Mouse (Mus musculus) heart, postnatal 25 days (tissue): ENCODE data around the gene Prim2. TPM values are rescaled to one million over a fixed set of nuclear protein-coding genes. Genes with fewer than 3 reads are reported as not detected.
"Not testable (repeated sequence)": the region's sequence is repeated elsewhere in the genome, so short reads cannot be mapped to it uniquely, and the experiment has no call there.

Source experiments
- DNase-seq: peaks from one replicate; pipeline ENCODE4 v3.0.0; 2022; ENCODE audit warnings: low spot score
- intact Hi-C: fragments of 180-260 bp; cut with DNase I; formaldehyde crosslinking; loops from one replicate; pipeline ENCODE4 v1.15.1; 2025
- total RNA-seq, 2 experiments: library from RNA; stranded (reverse); gene quantifications; 2 replicates each; pipeline ENCODE4 v1.2.3; 2021

Gene Prim2
- total RNA-seq, 2 experiments from 2014 or later = 2.3 to 2.5 TPM

DNA sequence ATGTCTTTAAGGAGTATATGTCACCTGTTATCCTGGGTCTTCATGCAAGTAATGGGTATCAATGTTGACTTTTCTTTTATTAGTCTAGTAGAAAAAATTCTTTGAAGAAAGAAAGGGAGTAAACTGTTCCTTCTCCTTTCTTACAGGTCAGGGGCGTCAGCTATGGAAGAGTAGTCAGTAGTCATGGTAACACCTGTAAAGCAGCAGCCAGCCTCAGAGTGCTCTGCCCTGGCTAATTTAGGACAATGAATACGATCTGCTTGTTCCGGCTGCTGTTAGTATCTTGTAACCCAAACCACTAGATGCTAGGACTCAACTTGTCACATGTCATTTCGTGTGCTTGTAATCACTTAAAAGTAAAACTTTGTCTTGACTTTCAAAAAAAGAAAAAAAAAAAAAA is 11.3 kb downstream of the Prim2 start:
- no peak for DNase-seq
- intact Hi-C loops = no loop called here

- intact Hi-C loops = no loop called here
These were observed 11.9 kb downstream of the Prim2 start for GRCm38 (mm10) chr1:33657574-33658149.

DNA sequence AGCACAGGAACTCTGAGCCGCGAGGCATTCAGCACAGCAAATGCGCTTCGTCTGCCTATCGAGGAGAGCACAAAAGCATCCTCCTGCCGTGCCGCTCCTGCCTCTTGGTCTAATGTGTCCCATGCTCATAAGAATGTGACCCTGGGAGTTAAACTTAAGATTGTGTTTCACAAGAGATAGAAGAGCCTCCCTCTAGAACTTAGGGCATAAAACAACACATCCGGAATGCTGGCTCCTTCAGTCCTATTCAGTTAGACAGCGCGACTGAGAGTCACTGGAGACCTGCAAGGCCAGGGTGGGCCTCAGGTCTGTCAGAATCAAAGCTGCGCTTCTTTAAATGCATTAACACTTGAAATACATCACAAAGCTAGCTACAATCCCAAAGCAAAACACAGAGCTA is 18.7 kb downstream of the Prim2 start:
- DNase-seq = no peak
- intact Hi-C loops = no loop called here

More at GRCm38 (mm10) chr1:33657574-33658149, 11.9 kb downstream of the Prim2 start:
- no peak for DNase-seq

- intact Hi-C loops = loop anchor here (5.0 kb wide), 1 partner anchor 1477 kb away; the partner anchor contains the start of gene Khdrbs2
- DNase-seq = no peak
These were observed 20.0 kb downstream of the Prim2 start for GRCm38 (mm10) chr1:33649534-33650108.

- intact Hi-C loops = loop anchor here (5.0 kb wide), 1 partner anchor 1477 kb away; the partner anchor contains the start of gene Khdrbs2
- no peak for DNase-seq
These were observed 20.6 kb downstream of the Prim2 start for GRCm38 (mm10) chr1:33649021-33649420.

- intact Hi-C loops = loop anchor here (5.0 kb wide), 1 partner anchor 1475 kb away; the partner anchor contains the start of gene Khdrbs2
- no peak for DNase-seq
These were observed 21.9 kb downstream of the Prim2 start for GRCm38 (mm10) chr1:33647661-33648060.

- intact Hi-C loops = loop anchor here (5.0 kb wide), 1 partner anchor 1475 kb away; the partner anchor contains the start of gene Khdrbs2
- DNase-seq = no peak
These were observed 22.4 kb downstream of the Prim2 start for GRCm38 (mm10) chr1:33647173-33647572.

- intact Hi-C loops = loop anchor here (5.0 kb wide), 1 partner anchor 1473 kb away; the partner anchor contains the start of gene Khdrbs2
- peak; percentile 13 for DNase-seq
These were observed 23.9 kb downstream of the Prim2 start for GRCm38 (mm10) chr1:33645689-33646088.

DNA sequence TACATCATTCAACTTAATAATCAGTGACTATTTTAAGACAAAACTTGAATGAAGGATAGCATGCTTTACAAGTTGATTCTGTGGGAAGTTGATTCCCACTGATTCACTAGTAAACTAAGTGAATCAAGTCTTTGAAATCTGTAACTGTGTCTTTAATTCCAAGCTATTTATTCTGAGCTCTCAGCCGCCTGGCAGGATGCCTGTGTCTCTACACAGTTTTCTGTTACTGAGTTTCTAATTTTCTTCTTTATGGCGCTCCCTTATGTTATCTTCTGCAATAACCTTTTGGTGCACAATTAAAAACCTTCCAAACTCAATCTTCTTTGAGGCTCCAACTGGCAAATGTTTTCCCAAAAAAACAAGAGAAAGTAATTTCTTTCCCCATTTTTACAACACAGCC is 28.5 kb downstream of the Prim2 start:
- DNase-seq = no peak
- intact Hi-C loops = no loop called here

DNA sequence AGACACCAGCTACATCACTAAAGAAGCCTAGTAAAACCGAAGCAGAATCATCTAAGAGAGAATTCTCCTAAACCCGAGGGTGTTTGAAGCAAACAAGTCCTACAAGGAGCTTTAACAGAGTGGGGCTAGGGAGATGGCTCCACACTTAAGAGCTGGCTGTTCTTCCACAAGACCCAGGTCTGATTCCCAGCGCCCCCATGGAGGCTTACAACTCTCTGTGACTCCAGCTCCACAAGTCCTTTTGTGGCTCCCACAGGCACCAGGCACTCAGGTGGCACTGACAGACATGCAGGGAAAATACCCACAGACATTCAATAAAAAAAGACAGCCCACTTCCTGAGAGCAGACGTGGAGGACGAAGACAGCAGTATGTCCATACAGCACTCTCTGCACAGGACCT is 29.5 kb downstream of the Prim2 start:
- intact Hi-C loops = no loop called here
- DNase-seq = no peak

GRCm38 (mm10) chr1:33639234-33639633 is 30.4 kb downstream of the Prim2 start:
- intact Hi-C loops = no loop called here

GRCm38 (mm10) chr1:33637827-33638226 is 31.8 kb downstream of the Prim2 start:
- intact Hi-C loops = no loop called here
- no peak for DNase-seq

More at GRCm38 (mm10) chr1:33639234-33639633, 30.4 kb downstream of the Prim2 start:
- no peak for DNase-seq

DNA sequence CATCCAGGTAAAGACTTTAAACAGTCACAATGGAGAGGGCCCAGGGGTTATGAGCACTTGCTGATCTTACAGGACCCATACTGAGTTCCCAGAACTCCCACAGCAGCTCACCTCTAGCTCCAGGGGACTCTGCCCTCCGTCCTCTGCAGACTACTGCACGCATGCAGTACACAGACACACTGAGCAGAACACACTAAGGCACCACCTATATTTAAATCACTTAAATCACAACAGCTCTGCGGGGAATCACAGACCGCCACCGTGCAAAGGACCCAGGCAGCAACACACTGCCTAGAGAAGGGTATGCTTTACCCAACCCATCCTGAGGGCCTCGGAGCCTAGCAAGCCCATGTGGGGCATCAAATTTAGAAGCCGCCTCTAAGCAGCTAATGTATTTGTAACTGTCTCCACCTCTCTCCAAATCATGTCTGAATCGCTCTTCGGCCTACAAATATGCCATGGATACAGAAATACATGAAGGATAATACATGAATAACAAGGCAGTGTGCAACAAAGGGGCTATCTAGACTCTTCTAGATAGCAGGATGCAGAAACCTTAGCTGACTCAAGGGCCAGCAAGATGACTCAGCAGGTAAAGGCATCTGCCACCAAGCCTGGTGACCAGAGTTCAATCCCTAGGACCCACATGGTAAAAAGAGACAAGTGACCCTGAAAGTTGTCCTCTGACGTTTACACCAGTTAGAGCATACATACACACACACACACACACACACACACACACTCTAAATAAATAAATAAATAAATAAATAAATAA is 33.0 kb downstream of the Prim2 start:
- intact Hi-C loops = no loop called here
- DNase-seq = no peak

GRCm38 (mm10) chr1:33631002-33631618 is 38.5 kb downstream of the Prim2 start:
- intact Hi-C loops, DNase-seq: not testable (repeated sequence)

DNA sequence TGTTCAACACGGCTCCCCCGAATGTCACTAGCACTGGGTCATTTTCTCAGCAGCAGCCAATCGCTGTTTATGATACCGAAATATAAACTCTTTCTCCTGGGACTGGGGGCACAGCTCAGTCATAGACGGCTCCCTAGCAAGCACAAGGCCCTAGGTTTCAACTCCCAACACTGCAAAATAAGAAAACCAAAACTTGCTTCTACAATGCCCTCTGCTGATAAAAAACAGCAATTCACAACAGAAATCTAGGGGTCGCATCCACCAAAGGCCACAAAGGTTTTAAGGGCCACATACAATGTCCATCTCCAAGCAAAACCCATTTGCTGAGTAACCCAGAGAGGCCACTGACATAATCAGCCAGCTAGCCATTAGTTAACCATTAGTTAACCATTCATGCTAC is 41.8 kb downstream of the Prim2 start:
- intact Hi-C loops = no loop called here
- DNase-seq = no peak

GRCm38 (mm10) chr1:33627070-33627469 is 42.5 kb downstream of the Prim2 start:
- DNase-seq = no peak
- intact Hi-C loops = no loop called here

DNA sequence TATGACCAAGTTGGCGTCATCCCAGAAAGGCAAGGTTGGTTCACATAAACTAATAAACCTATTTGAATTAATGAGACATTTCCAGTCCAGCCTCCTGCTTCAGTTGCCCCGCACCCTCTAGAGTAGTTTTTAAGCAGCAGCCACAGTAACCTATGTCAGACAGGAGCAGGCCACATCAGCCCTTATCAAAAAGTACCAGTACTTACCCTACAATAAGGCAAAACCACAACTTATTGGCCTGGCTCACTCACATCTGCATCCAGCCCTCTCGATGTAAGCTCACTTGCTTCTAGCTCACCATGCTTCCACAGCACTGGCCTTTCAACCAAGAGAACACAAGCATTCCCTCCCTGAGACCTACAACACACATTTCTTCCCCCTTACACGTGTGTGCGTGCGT is 44.7 kb downstream of the Prim2 start:
- no peak for DNase-seq
- intact Hi-C loops = no loop called here

GRCm38 (mm10) chr1:33624441-33624840 is 45.2 kb downstream of the Prim2 start:
- no peak for DNase-seq
- intact Hi-C loops = no loop called here

DNA sequence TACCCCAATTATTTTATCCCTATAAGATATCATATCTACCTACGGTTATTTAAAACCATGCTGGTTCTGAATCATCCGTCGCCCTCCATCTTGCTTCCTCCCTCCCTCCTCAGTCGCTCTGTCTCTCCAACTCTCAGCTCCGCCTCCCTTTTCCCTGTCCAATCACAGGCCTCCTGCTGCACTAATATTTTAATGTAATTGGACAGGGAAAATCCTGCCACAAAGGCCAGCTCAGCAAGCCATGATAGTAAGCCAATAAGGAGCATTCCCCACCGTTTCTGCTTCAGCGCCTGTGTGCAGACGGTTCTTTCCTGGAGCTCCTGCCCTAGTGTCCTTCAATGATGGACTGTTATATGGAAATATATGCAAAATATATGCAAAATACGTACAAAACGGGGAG is 47.8 kb downstream of the Prim2 start:
- intact Hi-C loops = no loop called here
- no peak for DNase-seq

DNA sequence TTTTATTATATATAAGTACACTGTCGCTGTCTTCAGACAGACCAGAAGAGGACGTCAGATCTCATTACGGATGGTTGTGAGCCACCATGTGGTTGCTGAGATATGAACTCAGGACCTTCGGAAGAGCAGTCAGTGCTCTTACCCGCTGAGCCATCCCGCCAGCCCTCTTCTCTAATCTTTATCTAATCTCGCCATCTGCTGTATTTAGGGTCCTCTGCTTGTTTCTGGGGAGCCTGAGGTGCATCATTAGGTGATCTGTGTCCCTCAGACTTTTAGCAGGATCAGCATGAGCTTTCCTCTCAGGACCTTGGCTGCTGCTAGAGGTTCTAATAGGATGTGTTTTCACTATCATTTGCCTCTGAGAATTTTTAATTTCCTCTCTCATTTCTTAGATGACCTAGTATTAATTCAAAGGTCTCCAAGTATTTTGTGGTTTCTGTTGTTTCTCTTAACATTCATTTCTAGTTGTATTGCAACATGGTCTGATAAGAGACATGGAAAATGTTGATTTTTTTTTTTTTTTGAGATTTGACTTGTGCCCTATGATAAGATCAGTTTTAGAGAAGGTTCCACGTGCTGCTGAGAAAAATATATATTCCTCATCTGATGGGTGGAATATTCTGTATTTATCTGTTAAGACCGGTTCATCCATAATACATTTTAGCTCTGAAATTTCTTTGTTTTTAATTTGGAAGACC is 49.4 kb downstream of the Prim2 start:
- no peak for DNase-seq
- intact Hi-C loops = no loop called here
